Mouse (Mus musculus): ENCODE measurements around the gene Pdia6. TPM values are rescaled to one million over a fixed set of nuclear protein-coding genes. Genes with fewer than 3 reads are reported as not detected.

The Pdia6 gene
- polyA plus RNA-seq, 1 experiment from 2014 or later: 614 TPM

GRCm38 (mm10) chr12:17238588-17239427, 27.5 kb upstream of the Pdia6 start:
- no peak for ATAC-seq (replicated peaks; ENCODE audit: low FRiP score)
- H3K4me2 ChIP-seq: no peak overlapping the region
- H3K4me3 ChIP-seq (replicated peaks): no peak overlapping the region
- H3K4me1 ChIP-seq: peaks cover 7% of the 10 kb centered on the region
- no peak overlapping the region for H3K9ac ChIP-seq
- whole genome bisulfite sequencing: 41% methylated on average over 12 of the region's 12 CpGs
- H3K9me3 ChIP-seq (replicated peaks): 0 out of 2 replicates have a peak, but pooled peaks cover 3% of the 10 kb centered on the region
- no peaks in the 10 kb centered on the region for H3K27me3 ChIP-seq
- H3K36me3 ChIP-seq: no peaks in the 10 kb centered on the region
- no peak overlapping the region for H3K27ac ChIP-seq

DNA sequence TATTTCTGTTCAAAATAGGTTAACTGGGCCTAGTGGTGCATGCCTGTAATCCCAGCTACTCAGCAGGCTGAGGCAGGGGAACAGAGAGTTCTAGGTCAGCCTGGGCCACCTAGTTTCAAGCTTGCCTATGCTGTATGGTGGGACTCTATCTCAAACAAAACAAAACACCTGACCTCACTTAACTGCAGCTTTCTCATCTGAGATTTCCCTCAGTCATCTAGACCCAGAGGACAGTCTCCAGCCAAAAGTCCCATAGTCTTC, 27.0 kb upstream of the Pdia6 start:
- H3K9ac ChIP-seq: no peak overlapping the region
- H3K4me3 ChIP-seq (replicated peaks): no peak overlapping the region
- ATAC-seq (replicated peaks; ENCODE audit: low FRiP score): no peak
- H3K27ac ChIP-seq: no peak overlapping the region
- H3K27me3 ChIP-seq: no peaks in the 10 kb centered on the region
- H3K9me3 ChIP-seq (replicated peaks): 0 out of 2 replicates have a peak, but pooled peaks cover 3% of the 10 kb centered on the region
- no peaks in the 10 kb centered on the region for H3K36me3 ChIP-seq
- peaks cover 7% of the 10 kb centered on the region for H3K4me1 ChIP-seq
- no peak overlapping the region for H3K4me2 ChIP-seq

DNA sequence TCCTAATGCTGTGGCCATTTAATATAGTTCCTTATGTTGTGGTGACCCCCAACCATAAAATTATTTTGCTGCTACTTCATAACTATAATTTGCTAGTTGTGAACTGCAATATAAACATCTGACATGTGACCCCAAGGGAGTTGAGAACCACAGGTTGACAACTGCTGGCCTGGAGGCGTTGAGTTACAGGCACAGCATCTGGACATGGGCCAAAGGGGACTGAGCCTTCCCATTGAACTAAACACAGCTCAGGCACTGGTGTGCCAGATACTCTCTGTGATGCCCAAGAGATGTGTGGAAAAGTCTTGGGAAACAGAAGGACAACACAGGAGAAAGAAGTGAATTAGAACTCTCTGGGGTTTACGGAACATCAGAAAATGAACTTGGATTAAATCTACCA, 25.3 kb upstream of the Pdia6 start:
- H3K27ac ChIP-seq: no peak overlapping the region
- peaks cover 7% of the 10 kb centered on the region for H3K4me1 ChIP-seq
- 72% methylated on average over 2 of the region's 2 CpGs for WGBS
- H3K27me3 ChIP-seq: no peaks in the 10 kb centered on the region
- no peaks in the 10 kb centered on the region for H3K36me3 ChIP-seq
- H3K9ac ChIP-seq: no peak overlapping the region
- 0 out of 2 replicates have a peak, but pooled peaks cover 3% of the 10 kb centered on the region for H3K9me3 ChIP-seq (replicated peaks)
- ATAC-seq (replicated peaks; ENCODE audit: low FRiP score): no peak
- H3K4me2 ChIP-seq: no peak overlapping the region
- H3K4me3 ChIP-seq (replicated peaks): no peak overlapping the region

- Histone ChIP-seq H3K27me3 (no peaks in the 10 kb centered on the region), H3K27ac (no peak overlapping the region), H3K4me3 (replicated peaks) (no peak overlapping the region), H3K4me1 (peaks cover 7% of the 10 kb centered on the region), H3K4me2 (no peak overlapping the region), H3K9ac (no peak overlapping the region), H3K9me3 (replicated peaks) (0 out of 2 replicates have a peak, but pooled peaks cover 3% of the 10 kb centered on the region), H3K36me3 (no peaks in the 10 kb centered on the region)
- no peak for ATAC-seq (replicated peaks; ENCODE audit: low FRiP score)
- 92% methylated on average over 9 of the region's 9 CpGs for WGBS
These were observed 24.7 kb upstream of the Pdia6 start for GRCm38 (mm10) chr12:17241614-17242013.

- 0 out of 2 replicates have a peak, but pooled peaks cover 3% of the 10 kb centered on the region for H3K9me3 ChIP-seq (replicated peaks)
- H3K27me3 ChIP-seq: no peaks in the 10 kb centered on the region
- no peak for ATAC-seq (replicated peaks; ENCODE audit: low FRiP score)
- no peak overlapping the region for H3K4me2 ChIP-seq
- H3K4me1 ChIP-seq: peaks cover 7% of the 10 kb centered on the region
- no peak overlapping the region for H3K4me3 ChIP-seq (replicated peaks)
- no peak overlapping the region for H3K27ac ChIP-seq
- H3K9ac ChIP-seq: no peak overlapping the region
- no peaks in the 10 kb centered on the region for H3K36me3 ChIP-seq
These were observed 24.3 kb upstream of the Pdia6 start for GRCm38 (mm10) chr12:17242041-17242440.

DNA sequence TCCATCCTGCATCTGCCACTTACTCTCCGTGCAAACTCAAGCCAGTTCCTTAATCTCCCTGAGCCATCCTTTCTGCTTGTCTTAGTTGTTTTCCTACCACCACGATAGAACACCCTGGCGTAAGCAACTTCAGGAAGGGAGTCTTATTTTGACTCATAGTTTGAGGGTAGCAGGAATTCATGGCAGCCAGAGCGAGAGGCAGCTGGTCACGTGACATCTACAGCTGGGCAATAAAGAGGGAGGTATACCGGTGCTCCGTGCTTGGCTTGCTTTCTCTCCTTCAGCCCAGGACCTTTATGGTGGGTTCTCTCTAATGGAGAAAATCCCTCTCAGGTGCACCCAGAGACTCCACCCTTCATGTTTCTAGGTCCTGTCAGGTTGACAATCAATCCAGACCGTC, 15.4 kb upstream of the Pdia6 start:
- Histone ChIP-seq H3K9ac (no peak overlapping the region), H3K4me2 (no peak overlapping the region), H3K4me3 (replicated peaks) (no peak overlapping the region), H3K27ac (no peak overlapping the region), H3K4me1 (no peaks in the 10 kb centered on the region), H3K27me3 (peaks cover 22% of the 10 kb centered on the region), H3K9me3 (replicated peaks) (no peaks in the 10 kb centered on the region), H3K36me3 (no peaks in the 10 kb centered on the region)
- no peak for ATAC-seq (replicated peaks; ENCODE audit: low FRiP score)
- 52% methylated on average over 8 of the region's 8 CpGs for WGBS

DNA sequence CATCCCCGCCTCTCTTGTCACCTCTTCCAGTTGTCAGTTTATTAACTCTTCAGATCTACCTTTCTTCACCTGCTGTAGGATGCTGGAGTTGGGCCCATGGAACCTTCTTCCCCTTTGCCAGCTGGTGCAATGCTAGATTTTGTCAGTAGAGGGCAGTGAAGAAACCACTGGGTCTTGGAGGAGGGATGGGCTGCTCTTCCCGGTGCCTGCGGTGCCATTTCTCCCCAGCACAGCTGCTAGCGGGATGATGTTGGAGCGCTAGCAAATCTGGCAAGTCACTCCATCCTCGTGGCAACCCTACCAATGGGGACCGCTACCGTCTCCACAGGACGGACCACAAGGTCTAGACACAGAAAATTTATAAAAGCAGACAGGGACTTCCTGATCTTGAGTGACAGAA, 13.3 kb upstream of the Pdia6 start:
- no peaks in the 10 kb centered on the region for H3K36me3 ChIP-seq
- peak overlapping the region; percentile 43 for H3K4me2 ChIP-seq
- H3K4me3 ChIP-seq (replicated peaks): no peak overlapping the region
- H3K9ac ChIP-seq: no peak overlapping the region
- no peaks in the 10 kb centered on the region for H3K4me1 ChIP-seq
- ATAC-seq (replicated peaks; ENCODE audit: low FRiP score): 0 out of 2 replicates have a peak, but pooled peaks have one; percentile 23
- H3K27ac ChIP-seq: no peak overlapping the region
- no peaks in the 10 kb centered on the region for H3K9me3 ChIP-seq (replicated peaks)
- peaks cover 22% of the 10 kb centered on the region for H3K27me3 ChIP-seq
- WGBS: 9% methylated on average over 9 of the region's 9 CpGs

- Histone ChIP-seq H3K9me3 (replicated peaks) (no peaks in the 10 kb centered on the region), H3K4me2 (no peak overlapping the region), H3K27me3 (peaks cover 22% of the 10 kb centered on the region), H3K36me3 (no peaks in the 10 kb centered on the region), H3K27ac (no peak overlapping the region), H3K4me1 (no peaks in the 10 kb centered on the region), H3K9ac (no peak overlapping the region), H3K4me3 (replicated peaks) (no peak overlapping the region)
- WGBS: 83% methylated on average over 6 of the region's 6 CpGs
- ATAC-seq (replicated peaks; ENCODE audit: low FRiP score): no peak
These were observed 10.7 kb upstream of the Pdia6 start for GRCm38 (mm10) chr12:17255602-17256001.

DNA sequence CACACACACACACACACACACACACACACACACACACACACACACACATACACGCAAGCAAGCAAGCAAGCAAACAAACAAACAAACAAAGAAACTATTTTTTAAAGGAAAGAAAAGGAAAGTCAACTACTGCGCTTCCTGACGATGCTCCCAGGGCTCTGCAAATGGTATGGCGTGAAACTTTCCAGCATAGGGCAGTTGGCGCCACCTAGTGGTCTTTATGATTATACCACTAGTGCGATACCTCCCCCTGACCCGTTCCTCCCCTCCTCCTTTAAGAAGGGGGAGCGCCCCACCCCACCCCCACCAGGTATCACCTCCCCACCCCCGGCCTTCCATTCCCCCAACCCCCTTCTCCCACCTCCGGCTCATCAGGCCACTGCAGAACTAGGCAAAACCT, 9.4 kb upstream of the Pdia6 start:
- 4% methylated on average over 10 of the region's 10 CpGs for WGBS

DNA sequence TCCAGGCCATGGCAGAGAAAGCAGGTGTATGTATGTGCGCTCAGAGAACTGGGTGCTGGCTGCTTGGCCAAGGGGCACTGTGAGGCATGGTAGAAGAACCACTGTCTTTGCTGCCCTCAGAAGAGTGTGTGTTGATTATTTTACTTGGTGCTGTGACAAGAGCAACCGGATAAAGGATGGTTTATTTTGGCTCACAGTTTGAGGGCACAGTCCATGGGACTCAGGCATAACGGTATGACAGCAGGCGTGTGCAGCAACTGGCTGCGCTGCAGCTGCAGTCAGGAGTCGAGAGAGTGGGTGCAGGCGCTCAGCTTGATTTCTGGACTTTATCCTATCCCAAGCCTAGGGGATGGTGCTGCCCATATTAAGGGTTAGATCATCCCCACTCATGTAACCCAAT, 7.9 kb upstream of the Pdia6 start:
- no peak for ATAC-seq (replicated peaks; ENCODE audit: low FRiP score)
- Histone ChIP-seq H3K4me3 (replicated peaks) (no peak overlapping the region), H3K4me2 (no peak overlapping the region), H3K27ac (no peak overlapping the region), H3K9ac (no peak overlapping the region), H3K4me1 (no peaks in the 10 kb centered on the region), H3K27me3 (peaks cover 13% of the 10 kb centered on the region), H3K36me3 (no peaks in the 10 kb centered on the region), H3K9me3 (replicated peaks) (no peaks in the 10 kb centered on the region)
- WGBS: 92% methylated on average over 7 of the region's 7 CpGs

More for the DNA sequence above, 9.4 kb upstream of the Pdia6 start:
- no peaks in the 10 kb centered on the region for H3K4me1 ChIP-seq
- no peak overlapping the region for H3K4me3 ChIP-seq (replicated peaks)
- ATAC-seq (replicated peaks; ENCODE audit: low FRiP score): peak; percentile 38; the same call in 1 of the 2 replicates
- no peak overlapping the region for H3K4me2 ChIP-seq
- H3K27me3 ChIP-seq: peaks cover 21% of the 10 kb centered on the region
- H3K9me3 ChIP-seq (replicated peaks): no peaks in the 10 kb centered on the region
- no peaks in the 10 kb centered on the region for H3K36me3 ChIP-seq
- no peak overlapping the region for H3K27ac ChIP-seq
- H3K9ac ChIP-seq: no peak overlapping the region

- Histone ChIP-seq H3K27me3 (no peaks in the 10 kb centered on the region; the same call in 1 of the 2 replicates), H3K4me3 (replicated peaks) (no peak overlapping the region), H3K9ac (no peak overlapping the region), H3K27ac (no peak overlapping the region), H3K4me1 (peaks cover 6% of the 10 kb centered on the region; the same call in 1 of the 2 replicates), H3K9me3 (replicated peaks) (no peaks in the 10 kb centered on the region), H3K36me3 (no peaks in the 10 kb centered on the region), H3K4me2 (no peak overlapping the region)
- 94% methylated on average over 3 of the region's 3 CpGs for WGBS
- no peak for ATAC-seq (replicated peaks; ENCODE audit: low FRiP score)
These were observed 5.3 kb upstream of the Pdia6 start for GRCm38 (mm10) chr12:17261005-17261404.

GRCm38 (mm10) chr12:17263881-17264280, 2.5 kb upstream of the Pdia6 start:
- WGBS: 63% methylated on average over 3 of the region's 3 CpGs

GRCm38 (mm10) chr12:17264826-17265225, 1.5 kb upstream of the Pdia6 start:
- no peaks in the 10 kb centered on the region for H3K27me3 ChIP-seq
- H3K9me3 ChIP-seq (replicated peaks): no peaks in the 10 kb centered on the region
- H3K9ac ChIP-seq: no peak overlapping the region
- WGBS: 84% methylated on average over 2 of the region's 2 CpGs
- ATAC-seq (replicated peaks; ENCODE audit: low FRiP score): no peak
- H3K4me3 ChIP-seq (replicated peaks): no peak overlapping the region
- H3K36me3 ChIP-seq: peaks cover 16% of the 10 kb centered on the region
- peaks cover 28% of the 10 kb centered on the region for H3K4me1 ChIP-seq
- H3K27ac ChIP-seq: no peak overlapping the region
- no peak overlapping the region for H3K4me2 ChIP-seq

More at GRCm38 (mm10) chr12:17263881-17264280, 2.5 kb upstream of the Pdia6 start:
- Histone ChIP-seq H3K36me3 (peaks cover 8% of the 10 kb centered on the region; the same call in 1 of the 2 replicates), H3K9ac (no peak overlapping the region), H3K27ac (no peak overlapping the region), H3K9me3 (replicated peaks) (no peaks in the 10 kb centered on the region), H3K4me3 (replicated peaks) (no peak overlapping the region), H3K4me2 (no peak overlapping the region), H3K27me3 (no peaks in the 10 kb centered on the region), H3K4me1 (peaks cover 22% of the 10 kb centered on the region)
- no peak for ATAC-seq (replicated peaks; ENCODE audit: low FRiP score)

Data from kidney, embryonic 15.5 days (tissue).